Mouse (Mus musculus): ENCODE measurements around the gene Nrsn2. TPM values are rescaled to one million over a fixed set of nuclear protein-coding genes. Genes with fewer than 3 reads are reported as not detected.

The Nrsn2 gene
- total RNA-seq, 2 experiments from 2014 or later, result not detected

Other genes with a start within 250 kb of the Nrsn2 start
- gene Tcf15, start 233.1 kb downstream of the Nrsn2 start, total RNA-seq (2021), result 10 to 100 TPM; 15.7 to 17.4 TPM
- gene Csnk2a1, start 149.8 kb downstream of the Nrsn2 start, total RNA-seq (2021), result 10 to 100 TPM; 82.6 to 84.0 TPM
- gene Tbc1d20, start 82.8 kb downstream of the Nrsn2 start, total RNA-seq (2021), result 10 to 100 TPM; 21.8 to 26.8 TPM
- gene Rbck1, start 44.0 kb downstream of the Nrsn2 start, total RNA-seq (2021), result 10 to 100 TPM; 24.4 to 31.6 TPM
- 1 to 10 TPM in 1 of 2 experiments, under 1 TPM in 1; 0.62 to 1.5 TPM for gene Trib3, start 32.6 kb downstream of the Nrsn2 start, total RNA-seq (2021)
- gene Sox12, start 21.4 kb upstream of the Nrsn2 start, total RNA-seq (2021), result 1 to 10 TPM; 1.4 to 1.5 TPM
- gene Zcchc3, start 38.4 kb upstream of the Nrsn2 start, total RNA-seq (2021), result 1 to 10 TPM in 1 of 2 experiments, under 1 TPM in 1; 0.84 to 2.1 TPM
- not detected for gene 6820408C15Rik, start 38.9 kb upstream of the Nrsn2 start, total RNA-seq (2021)
- not detected for gene Defb23, start 88.0 kb upstream of the Nrsn2 start, total RNA-seq (2021)
- not detected for gene Defb20, start 100.4 kb upstream of the Nrsn2 start, total RNA-seq (2021)
- gene Defb22, start 113.5 kb upstream of the Nrsn2 start, total RNA-seq (2021), result not detected
- gene Defb26, start 135.1 kb upstream of the Nrsn2 start, total RNA-seq (2021), result not detected
- not detected for gene Defb28, start 141.6 kb upstream of the Nrsn2 start, total RNA-seq (2021)
- gene Defb29, start 163.5 kb upstream of the Nrsn2 start, total RNA-seq (2021), result not detected
- gene Gm17416, start 192.7 kb upstream of the Nrsn2 start, total RNA-seq (2021), result not detected
- not detected for gene Defb21, start 196.1 kb upstream of the Nrsn2 start, total RNA-seq (2021)
- gene Defb19, start 203.7 kb upstream of the Nrsn2 start, total RNA-seq (2021), result not detected
- gene Defb45, start 222.8 kb upstream of the Nrsn2 start, total RNA-seq (2021), result not detected
- gene Defb36, start 227.7 kb upstream of the Nrsn2 start, total RNA-seq (2021), result not detected
- gene Defb25, start 246.4 kb upstream of the Nrsn2 start, total RNA-seq (2021), result not detected

Data from gastrocnemius, postnatal 36 days (tissue).